Mouse (Mus musculus): ENCODE measurements around the gene Zfp866.

Zfp866 gene

GRCm38 (mm10) chr8:69716403-69717231 lies 74.4 kb downstream of the Zfp866 start:
- DNase-seq (ENCODE audit: low spot score), result peak; percentile 97

- no peak for DNase-seq (ENCODE audit: low spot score)
Measured at GRCm38 (mm10) chr8:69715366-69715765, 75.6 kb downstream of the Zfp866 start.

GRCm38 (mm10) chr8:69713516-69713915 lies 77.5 kb downstream of the Zfp866 start:
- no peak for DNase-seq (ENCODE audit: low spot score)

All from T-cell, adult 2 months (primary cell).